Mouse (Mus musculus) CH12.LX (cell line): Measurements from ENCODE around the gene Rhobtb3. TPM values are rescaled to one million over a fixed set of nuclear protein-coding genes. Genes with fewer than 3 reads are reported as not detected.

Experiments used
- DNase-seq: peaks from one replicate; pipeline ENCODE4 v3.0.0-alpha.2; 2013; ENCODE audit errors: extremely low read depth
- H3K27ac ChIP-seq: 2 replicates; pipeline ENCODE4 v1.5.1; 2012; ENCODE audit warnings: low read depth, mild to moderate bottlenecking, control low read depth, moderate library complexity; ENCODE audit not compliant: insufficient read depth
- H3K27me3 ChIP-seq: replicated peaks from 2 replicates; pipeline ENCODE3; 2012; ENCODE audit warnings: inconsistent platforms
- H3K36me3 ChIP-seq, 2 experiments: replicated peaks in 1 of 2; 2 replicates each; pipeline versions ENCODE3 to v1.6.1; 2012; ENCODE audit warnings: inconsistent platforms in 1 of 2, low read length in 1 of 2, mild to moderate bottlenecking in 1 of 2, mixed read lengths in 1 of 2, moderate library complexity in 1 of 2; ENCODE audit not compliant: control insufficient read depth in 1 of 2, insufficient read depth in 1 of 2
- H3K4me1 ChIP-seq, 2 experiments: 2 replicates each; pipeline ENCODE4 v1.6.1; 2012; ENCODE audit warnings: inconsistent platforms in 1 of 2, moderate library complexity in 1 of 2; ENCODE audit not compliant: insufficient read depth in 2 of 2, control insufficient read depth in 1 of 2
- H3K4me2 ChIP-seq: 2 replicates; pipeline ENCODE4 v1.6.1; 2012; ENCODE audit warnings: low read depth, mild to moderate bottlenecking, control low read depth; ENCODE audit not compliant: poor library complexity, insufficient read depth, severe bottlenecking
- H3K4me3 ChIP-seq, 3 experiments: fragments of 150-350 bp in 1 of 3; sonication (generic) in 1 of 3; replicated peaks in 1 of 3; 2 replicates each; pipeline versions ENCODE3 to v1.5.1; 2011 to 2012; ENCODE audit warnings: low read depth in 2 of 3, low read length in 2 of 3, mild to moderate bottlenecking in 2 of 3, moderate library complexity in 2 of 3, control low read depth in 1 of 3, improper control_type of control experiment in 1 of 3, inconsistent platforms in 1 of 3, mixed read lengths in 1 of 3; ENCODE audit not compliant: poor library complexity in 1 of 3
- H3K79me2 ChIP-seq: replicated peaks from 2 replicates; pipeline ENCODE4 v1.6.1; 2012; ENCODE audit warnings: mild to moderate bottlenecking, moderate library complexity; ENCODE audit not compliant: control insufficient read depth, poor library complexity, insufficient read depth, severe bottlenecking; ENCODE audit errors: extremely low read depth
- H3K9ac ChIP-seq: 2 replicates; pipeline ENCODE4 v1.6.1; 2012; ENCODE audit warnings: low read depth, mild to moderate bottlenecking, control low read depth, moderate library complexity; ENCODE audit not compliant: insufficient read depth
- H3K9me3 ChIP-seq: replicated peaks from 2 replicates; pipeline ENCODE3; 2012; ENCODE audit warnings: low read length, inconsistent platforms, mixed read lengths
- ELF1 ChIP-seq: IDR thresholded peaks from 2 replicates; pipeline ENCODE4 v1.6.1; 2014; ENCODE audit warnings: low read depth, mild to moderate bottlenecking, inconsistent platforms, low read length, improper control_type of control experiment
- EP300 ChIP-seq: IDR thresholded peaks from 2 replicates; pipeline ENCODE4 v1.6.1; 2011; ENCODE audit warnings: low read length, improper control_type of control experiment
- JUN ChIP-seq: IDR thresholded peaks from 2 replicates; pipeline ENCODE4 v1.6.1; 2011; ENCODE audit warnings: low read depth, mild to moderate bottlenecking, low read length, improper control_type of control experiment, moderate library complexity; ENCODE audit not compliant: insufficient read depth
- MAFK ChIP-seq: IDR thresholded peaks from 2 replicates; pipeline ENCODE4 v1.6.1; 2011; ENCODE audit warnings: low read length, improper control_type of control experiment; ENCODE audit not compliant: insufficient replicate concordance
- MAX ChIP-seq: IDR thresholded peaks from 2 replicates; pipeline ENCODE4 v1.6.1; 2011; ENCODE audit warnings: low read length, improper control_type of control experiment
- NRF1 ChIP-seq: IDR thresholded peaks from 2 replicates; pipeline ENCODE4 v1.6.1; 2014; ENCODE audit warnings: low read depth, mild to moderate bottlenecking, inconsistent platforms, low read length, improper control_type of control experiment, moderate library complexity
- PAX5 ChIP-seq: IDR thresholded peaks from 2 replicates; pipeline ENCODE4 v1.6.1; 2012; ENCODE audit warnings: low read length, inconsistent platforms, mixed read lengths
- POLR2AphosphoS2 ChIP-seq: IDR thresholded peaks from 2 replicates; pipeline ENCODE4 v1.6.1; 2011; ENCODE audit warnings: low read depth, low read length, improper control_type of control experiment
- RCOR1 ChIP-seq: conservative IDR thresholded peaks from 2 replicates; pipeline ENCODE4 v1.6.1; 2012; ENCODE audit warnings: low read depth, mild to moderate bottlenecking, inconsistent platforms, low read length, improper control_type of control experiment
- TCF12 ChIP-seq: IDR thresholded peaks from 2 replicates; pipeline ENCODE4 v1.6.1; 2014; ENCODE audit warnings: low read depth, mild to moderate bottlenecking, inconsistent platforms, low read length, improper control_type of control experiment
- USF1 ChIP-seq: IDR thresholded peaks from 2 replicates; pipeline ENCODE4 v1.6.1; 2014; ENCODE audit warnings: low read depth, mild to moderate bottlenecking, inconsistent platforms, low read length, improper control_type of control experiment
- USF2 ChIP-seq: conservative IDR thresholded peaks from 2 replicates; pipeline ENCODE4 v1.6.1; 2011; ENCODE audit warnings: low read depth, low read length, improper control_type of control experiment
- ZKSCAN1 ChIP-seq: IDR thresholded peaks from 2 replicates; pipeline ENCODE4 v1.6.1; 2012; ENCODE audit warnings: low read depth, inconsistent platforms, low read length, improper control_type of control experiment, borderline replicate concordance
- ZMIZ1 ChIP-seq: IDR thresholded peaks from 2 replicates; pipeline ENCODE4 v1.6.1; 2012; ENCODE audit warnings: low read depth, mild to moderate bottlenecking, inconsistent platforms, low read length, improper control_type of control experiment
- dilution Hi-C: fragments of 300-500 bp; cut with MboI; formaldehyde crosslinking; loops from 2 replicates; pipeline ENCODE4 v1.14.3; 2020; ENCODE audit warnings: low sequenced_read_pairs; ENCODE audit not compliant: extremely low pct_unique_long_range_greater_than_20kb, extremely low pct_ligation_motif_present
- in situ Hi-C: fragments of 300-500 bp; cut with MboI; formaldehyde crosslinking; loops from 3 replicates; pipeline ENCODE4 v1.14.3; 2019; ENCODE audit warnings: low sequenced_read_pairs, low pct_ligation_motif_present, low pct_unique_long_range_greater_than_20kb, mixed read lengths
- polyA plus RNA-seq: library from polyadenylated mRNA; unstranded; fragments of >175 nt; gene quantifications from 2 replicates; pipeline ENCODE4 v1.2.1, GENCODE M21; 2012; ENCODE audit warnings: low read depth; ENCODE audit not compliant: insufficient read length
- total RNA-seq, 2 experiments: library from RNA; depleted of rRNA; stranded (reverse); fragments of 300-350 nt in 1 of 2; fragments of >200 nt in 1 of 2; gene quantifications; 2 replicates each; pipeline ENCODE4 v1.2.3; 2012 to 2014

Gene Rhobtb3
- total and polyA plus RNA-seq, 3 experiments, result 2.0 to 3.6 (median 3.4) TPM

DNA sequence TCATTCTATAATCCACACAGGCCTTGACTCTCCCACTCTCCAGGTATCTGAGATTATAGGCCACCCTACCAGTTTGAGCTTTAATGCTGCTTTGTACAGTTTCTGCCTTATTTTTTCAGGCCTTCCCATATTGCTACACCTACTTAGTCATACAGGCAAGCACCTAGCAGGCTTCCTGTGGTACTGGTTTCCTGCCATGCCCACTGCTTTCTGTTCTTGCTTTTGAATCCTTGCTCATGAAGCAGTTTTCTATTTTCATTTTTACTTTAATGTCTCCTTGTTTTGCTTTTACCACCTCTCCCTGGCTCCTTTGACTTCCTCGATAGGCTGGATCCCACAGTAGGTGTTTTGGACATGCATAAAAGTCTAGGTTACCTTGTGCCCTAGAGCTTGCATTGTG, 118.3 kb downstream of the Rhobtb3 start:
- Histone ChIP-seq H3K4me3 (no peak overlapping the region), H3K9ac (no peak overlapping the region), H3K36me3 (no peaks in the 10 kb centered on the region), H3K27me3 (no peaks in the 10 kb centered on the region), H3K27ac (no peak overlapping the region), H3K4me1 (peaks cover 0 to 7% of the 10 kb centered on the region in 2 experiments; a peak in 2 of 4 replicates), H3K9me3 (no peaks in the 10 kb centered on the region), H3K79me2 (no peaks in the 10 kb centered on the region), H3K4me2 (no peak overlapping the region)
- DNase-seq, result no peak
- in situ Hi-C loops, result no loop called here
- TF ChIP-seq PAX5, result no peak
- no peak for TF ChIP-seq POLR2AphosphoS2
- TF ChIP-seq JUN, result no peak
- no peak for TF ChIP-seq USF2
- no peak for TF ChIP-seq ELF1
- no peak for TF ChIP-seq USF1
- TF ChIP-seq NRF1, result no peak
- TF ChIP-seq TCF12, result no peak
- TF ChIP-seq MAX, result no peak
- TF ChIP-seq EP300, result no peak
- no peak for TF ChIP-seq ZMIZ1
- TF ChIP-seq MAFK, result no peak
- dilution Hi-C loops, result no loop called here

DNA sequence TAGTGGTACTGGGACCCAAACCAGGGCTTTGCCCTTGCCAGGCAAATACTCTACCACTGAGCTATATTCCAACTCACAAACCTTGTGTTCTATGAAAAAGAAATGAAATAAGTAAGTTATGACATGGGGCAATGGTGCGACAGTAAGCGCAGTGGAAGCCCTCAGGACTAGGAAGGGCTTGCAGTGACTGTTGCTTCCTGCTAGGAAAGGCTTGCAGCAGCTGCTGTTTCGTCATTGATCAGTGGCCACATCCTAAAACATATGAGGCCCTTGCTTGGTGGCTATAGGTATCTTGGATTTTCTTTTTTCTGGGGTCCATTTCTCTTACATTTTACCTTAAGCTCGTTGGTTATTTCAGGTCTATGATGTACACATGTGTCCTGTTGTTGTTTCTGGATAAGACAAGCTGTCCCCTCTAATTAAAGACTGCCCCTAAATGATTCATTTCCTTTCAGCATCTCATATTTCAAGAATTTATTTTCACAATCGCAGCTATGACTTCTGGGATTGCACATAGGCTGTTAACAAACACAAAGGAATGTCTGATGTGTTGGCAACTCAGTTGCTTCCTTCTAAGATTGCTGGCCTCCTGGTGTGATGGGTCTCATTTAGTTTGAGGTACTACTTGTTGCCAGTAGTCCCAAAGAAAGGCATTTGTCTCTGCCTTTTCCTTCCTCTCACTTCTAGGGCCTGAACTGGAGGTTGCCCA, 119.0 kb downstream of the Rhobtb3 start:
- Histone ChIP-seq H3K27ac (no peak overlapping the region), H3K36me3 (no peaks in the 10 kb centered on the region), H3K27me3 (no peaks in the 10 kb centered on the region), H3K79me2 (no peaks in the 10 kb centered on the region), H3K4me2 (no peak overlapping the region), H3K9ac (no peak overlapping the region), H3K9me3 (no peaks in the 10 kb centered on the region), H3K4me3 (no peak overlapping the region), H3K4me1 (peaks cover 0 to 7% of the 10 kb centered on the region in 2 experiments; a peak in 2 of 4 replicates)
- no peak for DNase-seq
- dilution Hi-C loops (no loop called here), in situ Hi-C loops (no loop called here)
- TF ChIP-seq ZMIZ1 (no peak), ZKSCAN1 (no peak), RCOR1 (no peak), USF1 (no peak)
